Mouse (Mus musculus) intestine, embryonic 15.5 days (tissue): Measurements from ENCODE around the gene Tcf7. TPM values are rescaled to one million over a fixed set of nuclear protein-coding genes. Genes with fewer than 3 reads are reported as not detected.

Experiments used
- ATAC-seq: fragments of 200-750 bp; cut with Nextera tagmentation; 2 replicates; pipeline ENCODE4 v1.8.0; 2017; ENCODE audit warnings: moderate TSS enrichment, moderate library complexity
- H3K27ac ChIP-seq: fragments of 300-500 bp; sonication (generic); 2 replicates; pipeline ENCODE4 v1.5.1; 2015; ENCODE audit warnings: mild to moderate bottlenecking, inconsistent platforms
- H3K27me3 ChIP-seq: fragments of 300-500 bp; sonication (generic); replicated peaks from 2 replicates; pipeline ENCODE4 v1.6.1; 2015; ENCODE audit warnings: inconsistent platforms
- H3K36me3 ChIP-seq: fragments of 300-500 bp; sonication (generic); 2 replicates; pipeline ENCODE4 v1.6.1; 2015; ENCODE audit warnings: inconsistent platforms
- H3K4me1 ChIP-seq: fragments of 300-500 bp; sonication (generic); replicated peaks from 2 replicates; pipeline ENCODE4 v1.6.1; 2015; ENCODE audit warnings: inconsistent platforms
- H3K4me2 ChIP-seq: fragments of 300-500 bp; sonication (generic); replicated peaks from 2 replicates; pipeline ENCODE4 v1.6.1; 2015; ENCODE audit warnings: mild to moderate bottlenecking, inconsistent platforms
- H3K4me3 ChIP-seq: fragments of 300-500 bp; sonication (generic); replicated peaks from 2 replicates; pipeline ENCODE4 v1.5.1; 2015; ENCODE audit warnings: inconsistent platforms
- H3K9ac ChIP-seq: fragments of 300-500 bp; sonication (generic); 2 replicates; pipeline ENCODE4 v1.6.1; 2015; ENCODE audit warnings: inconsistent platforms
- H3K9me3 ChIP-seq: fragments of 300-500 bp; sonication (generic); 2 replicates; pipeline ENCODE4 v1.6.1; 2016; ENCODE audit warnings: inconsistent platforms
- WGBS: fragments of 180-500 bp; shearing (Covaris S2); methylation state at CpG from one replicate; pipeline ENCODE4 v1.1.7; 2015; 5-methylcytosine and 5-hydroxymethylcytosine counted together
- polyA plus RNA-seq: library from polyadenylated mRNA; unstranded; fragments of >200 nt; fragmentation: Nextera tagmentation; extraction: Ambion mirVana; gene quantifications from 2 replicates; pipeline ENCODE4 v1.2.1, GENCODE M21; 2015

Tcf7 gene
- polyA plus RNA-seq, 1 experiment from 2014 or later: 8.2 TPM

GRCm38 (mm10) chr11:52280566-52281455 is 2.0 kb downstream of the Tcf7 start:
- Histone ChIP-seq H3K36me3 (no peaks in the 10 kb centered on the region), H3K27ac (no peak overlapping the region), H3K9me3 (no peaks in the 10 kb centered on the region), H3K4me2 (no peak overlapping the region), H3K27me3 (0 out of 2 replicates have a peak, but pooled peaks cover 2% of the 10 kb centered on the region), H3K4me1 (peaks cover 20% of the 10 kb centered on the region), H3K9ac (no peak overlapping the region), H3K4me3 (no peak overlapping the region)
- no peak for ATAC-seq
- WGBS: 89% methylated on average over 11 of the region's 11 CpGs

GRCm38 (mm10) chr11:52279611-52280145 is 3.1 kb downstream of the Tcf7 start:
- Histone ChIP-seq H3K4me2 (no peak overlapping the region), H3K4me1 (peaks cover 20% of the 10 kb centered on the region), H3K9me3 (no peaks in the 10 kb centered on the region), H3K27ac (no peak overlapping the region), H3K36me3 (no peaks in the 10 kb centered on the region), H3K9ac (no peak overlapping the region), H3K27me3 (no peaks in the 10 kb centered on the region), H3K4me3 (no peak overlapping the region)
- WGBS: 93% methylated on average over 8 of the region's 8 CpGs
- no peak for ATAC-seq

GRCm38 (mm10) chr11:52278991-52279390 is 3.8 kb downstream of the Tcf7 start:
- H3K36me3 ChIP-seq: no peaks in the 10 kb centered on the region
- no peak overlapping the region for H3K27ac ChIP-seq
- H3K4me1 ChIP-seq: peaks cover 13% of the 10 kb centered on the region
- no peak for ATAC-seq
- H3K9ac ChIP-seq: no peak overlapping the region
- no peak overlapping the region for H3K4me3 ChIP-seq
- 94% methylated on average over 6 of the region's 6 CpGs for WGBS
- H3K4me2 ChIP-seq: no peak overlapping the region
- H3K27me3 ChIP-seq: no peaks in the 10 kb centered on the region
- H3K9me3 ChIP-seq: no peaks in the 10 kb centered on the region

GRCm38 (mm10) chr11:52278164-52278563 is 4.7 kb downstream of the Tcf7 start:
- Histone ChIP-seq H3K9me3 (no peaks in the 10 kb centered on the region), H3K36me3 (no peaks in the 10 kb centered on the region), H3K27ac (no peak overlapping the region), H3K9ac (no peak overlapping the region), H3K4me1 (peaks cover 7% of the 10 kb centered on the region), H3K4me3 (no peak overlapping the region), H3K27me3 (no peaks in the 10 kb centered on the region), H3K4me2 (no peak overlapping the region)
- ATAC-seq: no peak
- WGBS: 96% methylated on average over 3 of the region's 3 CpGs

GRCm38 (mm10) chr11:52277433-52278150 is 5.2 kb downstream of the Tcf7 start:
- ATAC-seq: no peak
- Histone ChIP-seq H3K27ac (no peak overlapping the region), H3K27me3 (no peaks in the 10 kb centered on the region), H3K4me2 (no peak overlapping the region), H3K4me1 (peaks cover 10% of the 10 kb centered on the region), H3K36me3 (no peaks in the 10 kb centered on the region), H3K4me3 (no peak overlapping the region), H3K9ac (no peak overlapping the region), H3K9me3 (no peaks in the 10 kb centered on the region)
- 90% methylated on average over 6 of the region's 6 CpGs for WGBS

- Histone ChIP-seq H3K9me3 (no peaks in the 10 kb centered on the region), H3K4me1 (peaks cover 10% of the 10 kb centered on the region), H3K4me2 (no peak overlapping the region), H3K27ac (no peak overlapping the region), H3K27me3 (no peaks in the 10 kb centered on the region), H3K4me3 (no peak overlapping the region), H3K9ac (no peak overlapping the region), H3K36me3 (no peaks in the 10 kb centered on the region)
- no peak for ATAC-seq
- WGBS: 88% methylated on average over 8 of the region's 8 CpGs
These were observed 5.8 kb downstream of the Tcf7 start for GRCm38 (mm10) chr11:52276961-52277391.

- Histone ChIP-seq H3K4me1 (peaks cover 10% of the 10 kb centered on the region), H3K4me3 (no peak overlapping the region), H3K27ac (no peak overlapping the region), H3K4me2 (no peak overlapping the region), H3K36me3 (no peaks in the 10 kb centered on the region), H3K27me3 (no peaks in the 10 kb centered on the region), H3K9me3 (no peaks in the 10 kb centered on the region), H3K9ac (no peak overlapping the region)
- WGBS: 85% methylated on average over 9 of the region's 9 CpGs
- ATAC-seq: no peak
These were observed 6.8 kb downstream of the Tcf7 start for GRCm38 (mm10) chr11:52275774-52276555.

- no peak overlapping the region for H3K9ac ChIP-seq
- no peak overlapping the region for H3K27ac ChIP-seq
- H3K4me3 ChIP-seq: no peak overlapping the region
- H3K27me3 ChIP-seq: no peaks in the 10 kb centered on the region
- H3K36me3 ChIP-seq: no peaks in the 10 kb centered on the region
- WGBS: 78% methylated on average over 8 of the region's 8 CpGs
- no peak for ATAC-seq
- H3K4me2 ChIP-seq: no peak overlapping the region
- no peaks in the 10 kb centered on the region for H3K9me3 ChIP-seq
- H3K4me1 ChIP-seq: peaks cover 10% of the 10 kb centered on the region
These were observed 7.4 kb downstream of the Tcf7 start for GRCm38 (mm10) chr11:52275366-52275765.

GRCm38 (mm10) chr11:52274456-52275112 is 8.2 kb downstream of the Tcf7 start:
- Histone ChIP-seq H3K4me3 (no peak overlapping the region), H3K27me3 (no peaks in the 10 kb centered on the region), H3K36me3 (no peaks in the 10 kb centered on the region), H3K9me3 (no peaks in the 10 kb centered on the region), H3K4me1 (peaks cover 10% of the 10 kb centered on the region), H3K9ac (no peak overlapping the region), H3K4me2 (no peak overlapping the region), H3K27ac (no peak overlapping the region)
- no peak for ATAC-seq
- 89% methylated on average over 20 of the region's 20 CpGs for WGBS

GRCm38 (mm10) chr11:52273942-52274330 is 8.9 kb downstream of the Tcf7 start:
- no peak overlapping the region for H3K27ac ChIP-seq
- H3K4me1 ChIP-seq: peaks cover 10% of the 10 kb centered on the region

GRCm38 (mm10) chr11:52273183-52273941 is 9.5 kb downstream of the Tcf7 start:
- Histone ChIP-seq H3K9me3 (no peaks in the 10 kb centered on the region), H3K4me1 (peaks cover 13% of the 10 kb centered on the region), H3K9ac (no peak overlapping the region), H3K27me3 (no peaks in the 10 kb centered on the region), H3K36me3 (no peaks in the 10 kb centered on the region), H3K27ac (no peak overlapping the region), H3K4me3 (no peak overlapping the region), H3K4me2 (no peak overlapping the region)
- no peak for ATAC-seq
- WGBS: 60% methylated on average over 11 of the region's 11 CpGs

More at GRCm38 (mm10) chr11:52273942-52274330, 8.9 kb downstream of the Tcf7 start:
- H3K36me3 ChIP-seq: no peaks in the 10 kb centered on the region
- 74% methylated on average over 4 of the region's 4 CpGs for WGBS
- H3K4me3 ChIP-seq: no peak overlapping the region
- H3K4me2 ChIP-seq: no peak overlapping the region
- ATAC-seq: no peak
- H3K27me3 ChIP-seq: no peaks in the 10 kb centered on the region
- no peaks in the 10 kb centered on the region for H3K9me3 ChIP-seq
- H3K9ac ChIP-seq: no peak overlapping the region
